Mouse (Mus musculus) brain, embryonic 14.5 days (tissue): ENCODE data around the gene Dnaic2. TPM values are rescaled to one million over a fixed set of nuclear protein-coding genes. Genes with fewer than 3 reads are reported as not detected.

Source experiments
- DNase-seq: peaks from one replicate; pipeline ENCODE4 v3.0.0-alpha.2; 2011; ENCODE audit warnings: low read depth
- CTCF ChIP-seq: fragments of 200-500 bp; IDR thresholded peaks from 2 replicates; pipeline ENCODE4 v1.5.1; 2012; ENCODE audit warnings: inconsistent platforms, mild to moderate bottlenecking, moderate library complexity, borderline replicate concordance; ENCODE audit not compliant: insufficient read depth, insufficient read length; ENCODE audit errors: extremely low read depth
- POLR2A ChIP-seq: fragments of 200-500 bp; IDR thresholded peaks from 2 replicates; pipeline ENCODE4 v1.6.1; 2012; ENCODE audit warnings: mild to moderate bottlenecking, inconsistent platforms, borderline replicate concordance; ENCODE audit not compliant: poor library complexity, insufficient read depth, insufficient read length, severe bottlenecking; ENCODE audit errors: extremely low read depth
- polyA plus RNA-seq: library from polyadenylated mRNA; depleted of rRNA; stranded (reverse); fragments of >200 nt; gene quantifications from 2 replicates; pipeline ENCODE4 v1.2.3, GENCODE M21; 2012

The Dnaic2 gene
- polyA plus RNA-seq, 1 experiment, result 2.9 TPM

DNA sequence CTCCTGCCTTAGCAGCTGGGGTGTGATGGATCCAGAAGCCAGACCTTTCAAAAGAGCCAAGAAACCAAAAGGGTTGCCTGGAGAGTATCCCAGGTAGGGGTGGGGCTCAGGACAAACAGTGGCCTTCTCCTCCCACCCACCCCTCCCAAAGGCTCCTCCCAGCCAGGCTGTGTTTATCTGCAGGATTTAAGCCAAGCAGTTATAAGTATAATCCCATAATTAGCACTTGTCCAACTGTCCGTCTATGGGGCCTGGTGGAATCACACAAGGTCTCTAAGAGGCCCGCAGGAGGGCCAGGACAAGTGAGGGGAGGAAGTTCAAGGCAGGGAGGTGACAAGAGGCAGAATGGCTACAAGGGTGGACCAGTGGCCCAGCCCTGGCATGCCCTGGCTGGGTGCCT is 44.7 kb downstream of the Dnaic2 start:
- DNase-seq, result no peak
- no peak for TF ChIP-seq POLR2A
- no peak for TF ChIP-seq CTCF

DNA sequence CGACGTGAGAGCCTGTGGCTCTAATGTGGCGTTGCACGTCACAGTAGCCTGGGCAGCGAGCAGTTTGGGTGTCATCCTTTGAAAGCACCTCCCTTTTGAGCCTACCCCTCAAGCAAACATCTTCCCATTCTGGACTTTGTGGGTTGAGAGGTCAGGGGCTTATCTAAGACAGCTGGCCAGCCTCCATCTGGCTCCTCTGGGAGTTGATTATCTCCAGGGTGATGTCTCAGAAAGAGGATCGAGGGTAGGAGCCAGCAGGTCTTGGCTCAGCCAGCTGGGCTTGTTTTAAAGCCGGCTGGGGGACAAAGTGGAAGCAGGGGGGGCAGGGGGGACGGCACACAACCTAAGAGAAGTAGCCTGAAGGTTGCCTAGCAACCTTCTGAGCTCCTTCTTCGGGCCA is 52.9 kb downstream of the Dnaic2 start:
- no peak for TF ChIP-seq POLR2A

DNA sequence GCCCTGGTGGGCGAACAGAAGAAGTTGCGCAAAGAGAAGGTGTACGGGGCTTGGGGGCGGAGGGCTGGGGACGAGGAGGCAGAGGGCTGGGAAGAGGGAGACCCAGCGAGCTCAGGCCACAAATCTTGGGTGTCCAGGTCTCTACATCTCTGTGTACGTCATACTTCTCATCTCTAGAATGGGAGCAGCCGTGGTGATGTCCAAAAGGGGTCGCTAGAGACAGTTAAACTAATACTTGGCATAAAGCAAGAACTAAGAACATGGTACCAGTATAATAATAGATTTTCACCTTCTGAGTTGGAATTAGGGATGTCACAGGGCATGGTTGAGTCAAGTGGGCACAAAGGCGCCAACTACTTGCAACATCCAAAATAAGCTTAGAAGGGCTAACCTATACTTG is 58.7 kb downstream of the Dnaic2 start:
- no peak for TF ChIP-seq POLR2A
- no peak for TF ChIP-seq CTCF
- DNase-seq, result no peak

More for the DNA sequence above, 52.9 kb downstream of the Dnaic2 start:
- peak; percentile 36 for DNase-seq

DNA sequence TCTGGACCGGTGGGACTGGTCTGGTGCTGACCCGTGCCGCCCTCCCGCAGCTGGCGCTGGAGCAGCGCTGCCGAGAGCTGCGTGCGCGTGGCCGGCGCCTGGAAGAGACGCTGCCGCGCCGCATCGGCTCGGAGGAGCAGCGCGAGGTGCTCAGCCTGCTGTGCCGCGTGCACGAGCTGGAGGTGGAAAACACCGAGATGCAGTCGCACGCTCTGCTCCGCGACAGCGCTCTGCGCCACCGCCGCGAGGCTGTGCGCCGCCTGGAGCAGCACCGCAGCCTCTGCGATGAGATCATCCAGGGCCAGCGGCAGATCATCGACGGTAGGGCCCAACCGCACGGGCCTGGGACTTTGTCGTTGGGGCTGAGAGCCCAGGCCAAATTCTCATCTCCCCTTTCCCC is 59.1 kb downstream of the Dnaic2 start:
- peak; percentile 85 for DNase-seq
- TF ChIP-seq POLR2A (no peak), CTCF (no peak)

DNA sequence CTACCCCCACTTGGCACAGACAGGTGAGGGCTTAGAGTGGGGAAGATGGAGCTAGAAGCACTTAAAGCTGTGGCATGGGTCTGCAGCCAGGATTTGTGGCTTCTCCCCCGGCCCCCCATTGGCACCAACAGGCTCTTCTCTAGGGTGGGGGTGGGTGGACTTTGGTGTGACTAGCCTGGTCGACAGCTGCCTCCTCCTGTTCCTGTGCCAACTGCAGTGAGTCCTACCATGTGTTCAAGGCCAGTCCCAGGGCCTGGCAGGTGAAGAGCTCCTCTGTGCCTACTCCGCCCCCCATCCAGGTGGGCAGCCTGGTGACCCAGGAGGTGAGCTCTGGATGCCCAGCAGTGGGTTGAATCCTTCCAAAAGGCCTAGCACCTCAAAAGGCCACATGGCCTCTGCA is 60.4 kb downstream of the Dnaic2 start:
- no peak for DNase-seq

DNA sequence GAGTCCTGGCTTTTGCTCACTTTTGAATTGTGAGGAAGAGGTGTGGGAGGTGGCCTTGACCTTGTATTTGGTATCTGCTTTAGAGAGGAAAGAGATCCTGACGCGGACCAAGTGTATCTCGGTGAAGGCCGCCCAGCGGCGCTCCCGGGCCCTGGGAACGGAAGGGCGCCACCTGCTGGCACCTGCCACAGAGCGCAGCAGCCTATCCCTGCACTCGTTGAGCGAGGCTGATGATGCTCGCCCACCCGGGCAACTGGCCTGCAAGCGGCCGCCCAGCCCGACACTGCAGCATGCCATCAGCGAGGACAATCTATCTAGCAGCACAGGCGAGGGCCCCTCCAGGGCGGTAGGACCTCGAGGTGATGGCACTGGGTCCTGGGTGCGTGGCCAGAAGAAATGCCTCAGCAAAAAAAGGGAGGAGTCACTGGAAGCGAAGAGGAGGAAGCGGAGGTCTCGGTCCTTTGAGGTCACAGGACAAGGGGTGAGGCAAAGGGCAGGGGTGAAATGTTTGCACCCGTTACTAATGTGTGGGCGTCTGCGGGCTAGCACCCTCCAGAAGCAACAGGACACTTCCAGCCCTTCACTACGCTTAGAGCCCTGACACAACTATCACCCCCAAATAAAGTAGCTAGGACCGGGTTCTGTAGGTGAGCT is 62.0 kb downstream of the Dnaic2 start:
- DNase-seq, result peak; percentile 86
- TF ChIP-seq CTCF (peak; percentile 97), POLR2A (no peak)

More for the DNA sequence above, 60.4 kb downstream of the Dnaic2 start:
- TF ChIP-seq POLR2A (no peak), CTCF (no peak)

DNA sequence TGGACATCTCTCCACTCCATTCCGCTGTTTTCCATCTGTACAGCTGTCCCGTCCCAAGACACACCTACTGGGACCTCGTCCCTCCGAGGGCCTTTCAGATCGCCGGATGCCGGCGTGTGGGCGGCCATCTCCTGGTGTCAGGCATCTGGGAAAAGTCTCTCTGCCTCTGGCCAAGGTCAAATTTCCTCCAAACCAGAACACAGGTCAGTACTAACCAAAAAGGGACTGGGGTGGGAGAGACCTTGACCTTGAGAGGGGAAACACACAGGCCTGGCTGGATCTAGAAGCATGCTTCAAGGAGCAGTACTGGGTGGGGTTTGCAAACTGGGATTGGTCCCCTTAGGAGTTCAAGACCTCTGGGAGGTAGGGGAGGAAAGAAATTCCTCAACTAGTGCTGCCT is 62.5 kb downstream of the Dnaic2 start:
- TF ChIP-seq POLR2A (no peak), CTCF (no peak)
- no peak for DNase-seq

DNA sequence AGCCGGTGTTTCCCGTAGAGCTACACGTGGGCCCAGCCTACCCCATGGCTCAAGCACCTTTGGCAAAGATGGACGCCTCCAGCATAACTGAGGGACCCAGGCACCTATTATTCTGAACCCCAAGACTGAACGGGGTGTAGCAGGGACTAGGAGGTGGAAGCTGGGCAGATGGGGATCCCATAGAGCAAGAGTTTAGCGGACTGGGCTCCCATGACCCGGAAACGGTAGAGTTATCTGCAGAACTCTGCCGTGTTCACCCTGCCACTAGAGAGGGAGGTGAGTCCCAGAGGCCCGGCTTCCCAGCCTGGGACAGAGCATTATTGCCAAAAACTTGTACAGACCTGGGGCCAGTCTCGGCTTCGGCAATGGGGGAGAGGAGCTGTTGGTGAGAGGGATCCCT is 63.0 kb downstream of the Dnaic2 start:
- DNase-seq, result no peak
- TF ChIP-seq POLR2A (no peak), CTCF (no peak)

DNA sequence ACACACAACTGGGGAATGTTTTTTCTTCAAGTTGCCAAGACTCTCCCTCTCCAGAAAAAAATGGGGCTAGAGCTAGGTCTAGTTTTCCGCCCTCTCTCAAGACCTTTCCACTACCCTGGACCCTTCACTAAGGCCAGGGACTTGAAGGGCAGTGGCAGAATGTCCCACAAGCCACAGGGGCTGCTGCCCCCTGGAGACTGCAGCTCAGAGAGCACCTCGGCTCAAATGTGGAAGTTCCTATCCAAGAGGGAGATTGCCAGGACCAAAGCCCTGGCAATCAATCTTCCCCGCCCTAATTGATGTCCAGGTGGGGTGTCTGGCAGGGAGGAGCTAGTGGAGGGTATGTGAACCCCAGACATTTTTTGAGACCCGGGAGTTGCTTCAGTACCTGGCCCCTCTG is 63.6 kb downstream of the Dnaic2 start:
- TF ChIP-seq POLR2A (no peak), CTCF (peak; percentile 21; the same call in 1 of the 2 replicates)

DNA sequence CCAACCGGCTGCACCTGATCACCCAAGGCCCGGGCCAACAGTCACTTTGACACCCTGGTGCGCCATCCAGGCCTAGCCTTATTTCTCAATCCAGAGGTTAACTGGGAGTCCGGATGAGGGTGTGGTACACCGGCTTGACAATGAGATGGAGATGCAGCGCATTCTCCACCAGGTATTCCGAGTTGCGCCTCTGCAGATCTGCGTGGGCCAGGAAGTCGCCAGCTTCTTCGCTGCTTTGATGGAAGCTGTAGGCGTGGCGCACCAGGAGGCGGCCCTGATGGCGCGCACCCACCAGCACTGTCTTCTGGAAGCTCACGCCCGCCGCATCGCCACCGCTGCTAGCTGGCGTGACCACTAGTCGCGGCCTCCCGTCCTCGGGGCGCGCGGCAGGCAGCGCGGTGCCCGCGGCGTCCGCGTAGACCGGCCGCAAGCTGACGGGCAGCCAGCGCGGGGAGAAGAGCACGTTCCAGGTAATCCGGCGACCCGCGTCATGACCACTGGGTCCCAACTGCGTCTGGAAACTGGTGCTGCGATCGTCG is 64.2 kb downstream of the Dnaic2 start:
- no peak for TF ChIP-seq CTCF
- no peak for TF ChIP-seq POLR2A
- peak; percentile 55 for DNase-seq

More for the DNA sequence above, 63.6 kb downstream of the Dnaic2 start:
- no peak for DNase-seq

DNA sequence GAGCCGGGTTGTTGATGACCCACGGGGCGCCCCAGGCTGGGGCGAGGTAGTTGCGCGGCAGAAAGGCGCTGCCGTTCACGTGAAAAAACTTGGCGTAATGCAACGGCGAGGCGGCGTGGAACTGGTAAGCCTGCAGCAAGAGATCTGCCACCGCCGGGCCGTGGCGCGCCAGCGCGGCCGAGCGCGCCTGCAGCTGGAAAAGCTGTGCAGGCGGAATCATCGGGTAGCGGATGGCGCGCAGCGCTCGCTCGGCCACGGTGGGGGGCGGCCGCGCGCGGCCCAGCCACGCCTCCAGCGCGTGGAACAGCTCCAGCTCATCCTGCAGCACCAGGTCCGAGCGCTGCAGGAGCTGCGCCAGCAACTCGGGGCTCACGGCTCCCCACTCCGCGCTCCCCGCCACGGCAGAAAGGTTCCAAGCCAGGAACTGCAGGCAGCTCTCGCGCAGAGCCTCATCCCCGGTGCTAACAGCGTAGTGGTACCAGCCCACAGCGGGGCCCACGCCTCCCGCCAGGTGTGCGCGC is 64.7 kb downstream of the Dnaic2 start:
- TF ChIP-seq CTCF (no peak), POLR2A (0 out of 2 replicates have a peak, but pooled peaks have one; percentile 21)
- peak; percentile 80 for DNase-seq
